Mouse (Mus musculus) cerebellum, adult 2 months (tissue): ENCODE results near the gene Cfap43.

Experiments used
- CTCF ChIP-seq: fragments of 200-500 bp; IDR thresholded peaks from 2 replicates; pipeline ENCODE4 v1.5.1; 2011; ENCODE audit warnings: low read depth, mild to moderate bottlenecking, control low read depth, low read length, moderate library complexity, borderline replicate concordance; ENCODE audit not compliant: insufficient read depth
- POLR2A ChIP-seq: fragments of 200-500 bp; IDR thresholded peaks from 2 replicates; pipeline ENCODE4 v1.6.1; 2011; ENCODE audit warnings: low read length, control low read depth, borderline replicate concordance; ENCODE audit not compliant: insufficient read depth

DNA sequence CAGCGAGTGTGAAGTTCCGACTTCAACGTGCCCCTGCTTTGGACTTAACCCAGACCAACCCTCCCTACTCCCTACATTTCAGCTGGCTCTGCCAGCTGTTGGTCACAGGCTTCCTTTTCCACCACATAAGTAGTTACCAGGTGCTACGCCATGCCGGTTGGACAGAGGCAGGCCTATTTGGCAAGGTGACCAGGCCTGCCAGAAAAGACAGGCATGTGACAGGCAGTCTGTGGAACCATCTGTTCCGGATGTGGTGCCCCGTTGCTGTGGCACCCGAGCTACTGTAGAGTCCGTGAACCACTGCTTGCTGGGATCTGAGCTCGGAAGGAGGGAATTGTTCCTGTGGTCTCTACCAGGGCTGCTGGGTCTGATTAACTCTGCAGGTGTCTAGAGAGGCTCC, 31.7 kb downstream of the Cfap43 start:
- TF ChIP-seq CTCF = no peak
- TF ChIP-seq POLR2A = no peak
